Mouse (Mus musculus) gastrocnemius, adult 8-10 months (tissue): ENCODE data around the gene Slc22a7. TPM values are rescaled to one million over a fixed set of nuclear protein-coding genes. Genes with fewer than 3 reads are reported as not detected.

Experiments used
- DNase-seq, 2 experiments: peaks; one replicate each; pipeline ENCODE4 v3.0.0; 2022; ENCODE audit warnings: low spot score in 2 of 2
- total RNA-seq, 4 experiments: library from RNA; stranded (reverse); gene quantifications; 2 replicates each; pipeline ENCODE4 v1.2.4; 2022

Gene Slc22a7
- not detected for total RNA-seq

GRCm38 (mm10) chr17:46438298-46438873, at the start of gene Slc22a7:
Gene Slc22a7 (minus strand): TSS chr17:46438457.
- DNase-seq: no peak

GRCm38 (mm10) chr17:46487431-46487830, 49.2 kb upstream of the Slc22a7 start, which contains the start of gene Ttbk1:
Gene Ttbk1 (minus strand): TSS chr17:46487675.
- DNase-seq: no peak

GRCm38 (mm10) chr17:46486995-46487394, 48.7 kb upstream of the Slc22a7 start:
- DNase-seq: no peak

GRCm38 (mm10) chr17:46484461-46484875, 46.2 kb upstream of the Slc22a7 start:
- DNase-seq: no peak

GRCm38 (mm10) chr17:46484021-46484431, 45.8 kb upstream of the Slc22a7 start:
- no peak for DNase-seq

GRCm38 (mm10) chr17:46483561-46484001, 45.3 kb upstream of the Slc22a7 start:
- no peak for DNase-seq

GRCm38 (mm10) chr17:46477286-46477685, 39.0 kb upstream of the Slc22a7 start:
- DNase-seq: no peak

GRCm38 (mm10) chr17:46476601-46477000, 38.3 kb upstream of the Slc22a7 start:
- no peak for DNase-seq

GRCm38 (mm10) chr17:46467830-46468229, 29.6 kb upstream of the Slc22a7 start:
- no peak for DNase-seq

- no peak for DNase-seq
Measured at GRCm38 (mm10) chr17:46462226-46462625, 24.0 kb upstream of the Slc22a7 start.

GRCm38 (mm10) chr17:46461347-46461746, 23.1 kb upstream of the Slc22a7 start:
- no peak for DNase-seq

GRCm38 (mm10) chr17:46460673-46461072, 22.4 kb upstream of the Slc22a7 start:
- DNase-seq: no peak

GRCm38 (mm10) chr17:46458439-46458838, 20.2 kb upstream of the Slc22a7 start:
- no peak for DNase-seq

GRCm38 (mm10) chr17:46457791-46458190, 19.5 kb upstream of the Slc22a7 start:
- peak; percentile 46 to 47 for DNase-seq

- no peak for DNase-seq
Measured at GRCm38 (mm10) chr17:46455110-46455691, 16.9 kb upstream of the Slc22a7 start.

- DNase-seq: no peak
Measured at GRCm38 (mm10) chr17:46454539-46454938, 16.3 kb upstream of the Slc22a7 start.

GRCm38 (mm10) chr17:46453970-46454411, 15.7 kb upstream of the Slc22a7 start:
- no peak for DNase-seq

GRCm38 (mm10) chr17:46453302-46453948, 15.2 kb upstream of the Slc22a7 start:
- DNase-seq: no peak

GRCm38 (mm10) chr17:46452683-46453082, 14.4 kb upstream of the Slc22a7 start:
- no peak for DNase-seq

- no peak for DNase-seq
Measured at GRCm38 (mm10) chr17:46446264-46446663, 8.0 kb upstream of the Slc22a7 start.

GRCm38 (mm10) chr17:46444839-46445579, 6.8 kb upstream of the Slc22a7 start:
- no peak for DNase-seq

- DNase-seq: no peak
Measured at GRCm38 (mm10) chr17:46439176-46439575, 919 bp upstream of the Slc22a7 start.
